Mouse (Mus musculus) lung, postnatal 0 days (tissue): ENCODE results near the gene Prkcq.

ENCODE experiments used
- CTCF ChIP-seq: IDR thresholded peaks from 2 replicates; pipeline ENCODE4 v1.5.1; 2016; ENCODE audit warnings: antibody characterized with exemption, mild to moderate bottlenecking
- EP300 ChIP-seq: IDR thresholded peaks from 2 replicates; pipeline ENCODE4 v1.6.1; 2016; ENCODE audit warnings: antibody characterized with exemption, mild to moderate bottlenecking, control low read depth

DNA sequence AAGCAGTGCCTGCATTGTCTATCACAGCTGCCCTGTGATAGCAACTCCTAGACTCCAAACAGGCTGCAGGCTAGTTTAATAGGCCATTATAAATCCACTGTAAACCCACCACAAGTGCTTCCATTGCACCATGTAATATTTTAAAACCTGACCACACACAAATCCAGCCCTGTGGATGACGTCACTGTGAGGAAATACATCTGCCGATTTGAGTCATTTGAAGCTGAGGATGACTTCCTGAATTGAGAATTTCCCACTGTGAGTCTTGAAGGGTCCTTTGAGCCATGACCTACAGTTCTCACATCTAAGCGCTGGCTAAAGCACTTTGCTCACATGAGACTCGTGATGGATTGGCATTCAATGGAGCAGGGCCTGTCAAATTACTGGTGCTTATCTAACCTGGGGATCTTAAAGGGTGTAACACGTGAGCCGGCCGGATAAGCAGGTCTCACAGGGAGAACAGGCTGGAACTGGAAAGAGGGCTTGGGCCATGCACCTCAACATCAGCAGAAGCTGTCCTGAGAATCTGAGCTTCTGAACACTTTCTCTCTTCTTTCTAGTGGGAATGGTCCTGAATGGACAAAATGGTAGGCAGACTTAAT, 40.2 kb downstream of the Prkcq start:
- TF ChIP-seq EP300 (no peak), CTCF (no peak)
